Mouse (Mus musculus): Measurements from ENCODE around the gene H13.

Gene H13

GRCm38 (mm10) chr2:152703596-152704255, 34.5 kb downstream of the H13 start:
- no peak for DNase-seq (ENCODE audit: low spot score)

GRCm38 (mm10) chr2:152704256-152704605, 35.0 kb downstream of the H13 start:
- DNase-seq (ENCODE audit: low spot score), result no peak

- no peak for DNase-seq (ENCODE audit: low spot score)
These were observed 35.6 kb downstream of the H13 start for GRCm38 (mm10) chr2:152704811-152705370.

GRCm38 (mm10) chr2:152705993-152706571, 36.8 kb downstream of the H13 start:
- DNase-seq (ENCODE audit: low spot score), result peak; percentile 66

- DNase-seq (ENCODE audit: low spot score), result no peak
These were observed 37.9 kb downstream of the H13 start for GRCm38 (mm10) chr2:152707186-152707585.

GRCm38 (mm10) chr2:152707627-152708026, 38.4 kb downstream of the H13 start:
- peak; percentile 71 for DNase-seq (ENCODE audit: low spot score)

GRCm38 (mm10) chr2:152709066-152709465, 39.8 kb downstream of the H13 start:
- no peak for DNase-seq (ENCODE audit: low spot score)

GRCm38 (mm10) chr2:152716241-152716772, 47.0 kb downstream of the H13 start:
- DNase-seq (ENCODE audit: low spot score), result no peak

GRCm38 (mm10) chr2:152717652-152718051, 48.4 kb downstream of the H13 start:
- no peak for DNase-seq (ENCODE audit: low spot score)

GRCm38 (mm10) chr2:152718076-152718475, 48.8 kb downstream of the H13 start:
- DNase-seq (ENCODE audit: low spot score), result no peak

- DNase-seq (ENCODE audit: low spot score), result no peak
These were observed 54.5 kb downstream of the H13 start for GRCm38 (mm10) chr2:152723651-152724331.

- no peak for DNase-seq (ENCODE audit: low spot score)
These were observed 55.1 kb downstream of the H13 start for GRCm38 (mm10) chr2:152724332-152724723.

GRCm38 (mm10) chr2:152725178-152725750, 56.0 kb downstream of the H13 start:
- DNase-seq (ENCODE audit: low spot score), result no peak

- DNase-seq (ENCODE audit: low spot score), result no peak
These were observed 57.0 kb downstream of the H13 start for GRCm38 (mm10) chr2:152726213-152726612.

GRCm38 (mm10) chr2:152726751-152727335, 57.6 kb downstream of the H13 start:
- DNase-seq (ENCODE audit: low spot score), result no peak

GRCm38 (mm10) chr2:152727795-152728510, 58.7 kb downstream of the H13 start:
- no peak for DNase-seq (ENCODE audit: low spot score)

- DNase-seq (ENCODE audit: low spot score), result no peak
These were observed 59.3 kb downstream of the H13 start for GRCm38 (mm10) chr2:152728594-152728993.

GRCm38 (mm10) chr2:152729013-152729635, 59.9 kb downstream of the H13 start:
- no peak for DNase-seq (ENCODE audit: low spot score)

- no peak for DNase-seq (ENCODE audit: low spot score)
These were observed 60.4 kb downstream of the H13 start for GRCm38 (mm10) chr2:152729636-152730020.

GRCm38 (mm10) chr2:152733201-152733600, 63.9 kb downstream of the H13 start:
- DNase-seq (ENCODE audit: low spot score), result no peak

GRCm38 (mm10) chr2:152734501-152734900, 65.2 kb downstream of the H13 start:
- DNase-seq (ENCODE audit: low spot score), result no peak

Measured in layer of hippocampus, adult 11-12 months (tissue).